Mouse (Mus musculus): ENCODE data around the gene Retn.

The Retn gene

GRCm38 (mm10) chr8:3655526-3655925 is at the start of gene Retn:
Gene Retn, plus strand, starts transcription at chr8:3655770.
- DNase-seq = no peak

DNA sequence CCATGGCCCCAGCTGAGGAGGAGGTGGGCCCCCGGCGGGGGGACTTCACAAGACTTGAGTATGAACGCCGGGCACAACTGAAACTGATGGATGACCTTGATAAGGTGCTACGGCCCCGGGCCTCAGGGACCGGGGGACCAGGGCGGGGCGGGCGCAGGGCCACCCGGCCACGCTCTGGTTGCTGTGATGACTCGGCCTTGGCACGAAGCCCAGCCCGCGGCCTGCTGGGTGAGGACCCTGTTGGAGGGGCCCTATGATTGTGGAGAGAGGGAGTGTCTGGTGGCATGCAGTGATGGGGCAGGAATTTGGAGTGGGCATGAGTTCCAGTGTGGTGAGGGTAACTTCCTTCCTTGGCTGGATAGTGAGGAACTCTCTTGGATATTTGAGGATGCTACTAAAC is 49.0 kb upstream of the Retn start:
- peak; percentile 29 for DNase-seq

DNA sequence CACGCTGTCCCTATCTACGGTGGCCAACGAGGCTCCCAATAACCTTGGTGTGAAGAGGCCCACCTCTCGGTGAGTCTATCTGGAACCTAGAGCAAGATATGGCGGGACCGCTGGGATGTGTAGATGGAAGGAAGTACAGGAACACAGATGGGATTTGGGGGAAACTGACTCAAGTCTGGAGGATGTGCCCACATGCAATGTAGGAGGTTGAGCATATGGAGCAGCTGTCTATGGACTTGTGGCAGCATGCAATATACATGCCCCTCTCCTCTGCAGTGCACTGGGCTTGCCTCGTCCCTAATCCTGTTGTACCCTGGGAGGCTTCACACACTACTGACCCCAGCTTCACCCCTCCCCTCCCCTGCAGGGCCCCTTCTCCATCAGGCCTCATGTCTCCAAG is 47.7 kb upstream of the Retn start:
- no peak for DNase-seq

- no peak for DNase-seq
Observed at GRCm38 (mm10) chr8:3609046-3609815, 46.3 kb upstream of the Retn start.

GRCm38 (mm10) chr8:3609816-3610150 is 45.8 kb upstream of the Retn start:
- no peak for DNase-seq

- peak; percentile 100 for DNase-seq
Observed at GRCm38 (mm10) chr8:3621199-3621970, 34.2 kb upstream of the Retn start, which contains the start of the genes Xab2 and Pet100. Gene Xab2, minus strand, starts transcription at chr8:3621316. Gene Pet100, plus strand, starts transcription at chr8:3621548.

DNA sequence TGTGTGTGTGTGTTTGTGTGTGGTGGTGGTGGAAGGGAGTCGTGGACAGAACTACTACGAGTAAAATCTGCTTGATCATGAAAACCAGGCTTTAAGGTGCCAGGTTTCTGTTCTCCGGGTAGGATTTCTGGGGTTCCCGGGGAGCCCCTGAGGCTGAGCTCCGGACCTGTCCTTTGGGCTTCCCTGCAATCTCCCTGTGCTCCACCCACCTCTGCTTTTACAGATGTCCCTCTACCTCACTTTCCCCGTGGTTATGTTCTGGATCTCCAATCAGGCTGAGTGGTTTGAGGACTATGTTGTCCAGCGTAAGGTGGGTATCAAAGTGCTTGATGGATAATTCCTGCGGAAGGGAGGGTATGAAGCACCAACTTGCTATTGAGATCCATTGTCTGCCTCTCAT is 33.5 kb upstream of the Retn start:
- peak; percentile 44 for DNase-seq

- no peak for DNase-seq
Observed at GRCm38 (mm10) chr8:3625445-3625844, 30.1 kb upstream of the Retn start, which contains the start of gene Pcp2. Gene Pcp2, minus strand, starts transcription at chr8:3625545.

DNA sequence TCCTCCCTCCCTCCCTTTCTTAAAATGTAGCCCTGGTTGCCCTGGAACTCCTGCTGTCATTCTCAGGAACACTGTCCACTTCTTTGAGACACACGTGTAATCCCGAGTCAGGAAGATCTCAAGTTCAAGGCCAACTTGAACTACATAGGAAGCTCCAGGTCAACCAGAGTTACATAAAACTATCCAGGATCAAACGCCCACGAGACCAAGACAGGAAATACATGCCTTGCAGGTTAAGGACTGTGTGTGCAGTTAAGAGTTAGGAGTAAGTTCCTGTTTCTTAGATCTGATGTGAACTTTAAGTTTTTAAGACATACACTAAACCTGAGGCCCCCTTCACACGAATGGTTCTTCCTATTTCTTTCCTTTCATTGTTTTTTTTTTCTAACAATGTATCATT is 28.6 kb upstream of the Retn start:
- DNase-seq = no peak

- no peak for DNase-seq
Observed at GRCm38 (mm10) chr8:3628014-3628413, 27.6 kb upstream of the Retn start.

DNA sequence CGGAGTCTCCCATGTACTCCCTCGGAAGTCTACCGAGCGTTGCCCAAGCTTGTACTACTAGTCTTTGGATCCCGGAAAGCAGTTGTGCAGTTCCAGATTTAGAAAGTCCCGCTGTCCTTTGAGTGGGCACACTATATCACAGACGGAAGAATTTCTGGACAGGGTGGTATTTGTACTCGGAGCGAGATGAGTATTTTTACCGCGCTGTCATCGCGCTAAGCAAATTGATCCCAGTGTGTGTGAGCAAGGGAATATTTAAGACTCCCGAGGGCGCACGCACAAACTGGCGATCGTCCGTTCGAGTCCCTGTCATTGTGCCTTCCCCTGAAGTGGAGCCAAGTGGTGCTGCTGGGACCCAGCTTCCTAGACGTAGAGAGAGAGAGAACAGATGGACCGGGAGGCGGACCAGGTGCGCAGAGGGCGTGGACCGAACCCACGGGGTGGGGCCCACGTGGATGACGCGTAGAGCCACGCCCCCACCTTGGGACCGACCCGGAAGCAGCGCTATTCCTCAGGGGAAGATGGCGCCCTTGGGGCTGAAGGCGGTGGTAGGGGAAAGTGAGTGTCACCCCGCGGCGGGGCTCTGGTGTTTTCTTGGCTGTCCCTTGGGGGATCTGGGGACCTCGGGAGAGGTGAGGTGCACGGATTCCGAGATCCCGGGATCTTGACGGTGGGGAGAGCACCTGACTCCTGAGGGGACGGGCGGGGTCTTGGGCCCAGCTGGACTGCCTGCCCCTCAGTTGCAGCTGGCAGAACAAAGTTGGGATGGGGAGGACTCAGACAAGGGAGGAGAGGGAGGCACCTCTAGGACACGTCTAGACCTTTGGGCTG is 24.7 kb upstream of the Retn start, which contains the start of gene Stxbp2:
Stxbp2 (plus strand) TSS at position 309 of the 831 bp plus-strand sequence.
- peak; percentile 87 for DNase-seq

DNA sequence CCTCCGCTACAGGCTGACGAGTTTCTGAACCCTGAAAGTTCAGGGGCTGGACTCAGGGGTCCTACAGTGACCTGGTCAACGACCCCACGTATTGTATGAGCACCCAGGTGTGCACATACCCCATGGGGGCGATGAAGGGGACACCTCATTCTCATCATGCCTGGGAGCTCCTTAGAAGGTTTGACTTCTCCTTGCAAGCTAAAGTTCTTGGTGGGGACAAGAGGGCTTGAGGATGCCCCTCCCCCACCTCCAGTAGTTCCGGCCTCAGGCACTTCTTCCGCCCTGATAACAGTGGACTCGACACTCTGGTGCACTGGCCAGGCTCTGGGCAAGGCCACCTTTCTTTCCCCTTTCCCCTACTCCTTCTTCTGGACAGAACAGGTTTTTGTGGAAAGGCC is 24.1 kb upstream of the Retn start:
- no peak for DNase-seq

DNA sequence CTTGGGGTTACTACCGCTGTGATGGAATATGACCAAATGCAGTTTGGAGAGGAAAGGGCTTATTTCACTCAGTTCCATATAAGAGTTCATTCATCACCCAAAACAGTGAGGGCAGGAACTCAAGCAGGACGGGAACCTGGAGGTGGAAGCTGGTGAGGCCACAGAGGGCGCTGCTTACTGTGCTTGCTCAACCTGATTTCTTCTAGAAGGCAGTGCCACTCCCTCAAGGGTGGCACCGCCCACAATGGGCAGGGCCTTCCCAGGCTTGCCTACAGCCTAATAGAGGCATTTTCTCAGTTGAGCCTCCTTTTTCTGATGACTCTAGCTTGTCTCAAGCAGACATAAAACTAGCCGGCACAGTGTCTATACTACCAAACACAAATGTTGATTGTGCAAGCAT is 9.8 kb upstream of the Retn start:
- peak; percentile 35 for DNase-seq

DNA sequence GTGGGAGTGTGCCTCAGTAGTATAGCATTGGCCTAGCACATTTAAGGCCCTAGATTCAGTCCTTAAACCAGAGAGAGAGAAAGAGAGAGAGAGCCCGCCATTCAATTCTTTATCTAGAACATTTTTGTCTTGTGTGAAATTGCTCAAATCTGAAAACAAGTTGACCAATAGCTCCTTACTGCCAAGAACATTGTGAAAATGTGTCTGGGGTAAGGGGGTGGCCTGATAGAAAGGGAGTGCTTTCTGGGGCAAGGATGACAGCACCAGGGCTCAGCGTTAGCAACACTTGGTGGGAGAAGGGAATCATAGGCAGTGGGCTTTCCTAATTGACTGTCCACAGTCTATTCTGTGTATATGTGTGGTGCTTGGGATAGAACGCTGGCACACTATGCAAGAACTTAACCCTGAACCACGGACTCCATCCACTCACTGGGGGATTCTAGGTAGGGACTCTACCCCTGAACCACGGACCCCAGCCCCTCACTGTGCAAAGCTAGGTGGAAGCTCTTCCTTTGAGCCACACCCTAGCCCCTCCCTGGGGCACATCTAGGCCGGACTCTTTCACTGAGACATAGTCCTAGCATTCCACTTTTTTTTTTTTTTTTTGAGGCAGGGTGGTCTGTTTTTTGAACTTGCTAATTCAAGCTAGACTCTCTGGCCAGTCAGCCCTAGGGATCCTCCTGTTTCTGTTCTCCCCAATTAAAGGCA is 8.6 kb upstream of the Retn start:
- no peak for DNase-seq

DNA sequence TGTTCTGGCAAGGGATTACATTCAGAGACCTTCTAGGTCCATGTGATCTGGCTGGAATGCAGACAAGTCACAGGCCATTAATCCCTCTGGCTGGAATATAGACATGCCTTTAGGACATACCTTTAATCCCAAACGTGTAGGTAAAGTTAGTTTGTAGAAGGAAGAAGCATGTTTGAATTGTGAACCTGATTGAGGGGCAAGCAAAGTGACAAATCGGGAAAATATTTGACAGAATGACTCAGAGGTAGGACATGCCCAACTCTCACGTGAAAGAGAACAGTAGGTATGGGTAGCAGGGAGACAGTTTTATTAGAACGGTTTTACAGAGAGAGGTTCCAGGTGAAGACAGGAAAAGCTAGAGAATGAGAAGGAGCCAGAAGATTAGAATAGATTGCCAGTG is 8.0 kb upstream of the Retn start:
- no peak for DNase-seq

- no peak for DNase-seq
Observed at GRCm38 (mm10) chr8:3648268-3648667, 7.3 kb upstream of the Retn start.

DNA sequence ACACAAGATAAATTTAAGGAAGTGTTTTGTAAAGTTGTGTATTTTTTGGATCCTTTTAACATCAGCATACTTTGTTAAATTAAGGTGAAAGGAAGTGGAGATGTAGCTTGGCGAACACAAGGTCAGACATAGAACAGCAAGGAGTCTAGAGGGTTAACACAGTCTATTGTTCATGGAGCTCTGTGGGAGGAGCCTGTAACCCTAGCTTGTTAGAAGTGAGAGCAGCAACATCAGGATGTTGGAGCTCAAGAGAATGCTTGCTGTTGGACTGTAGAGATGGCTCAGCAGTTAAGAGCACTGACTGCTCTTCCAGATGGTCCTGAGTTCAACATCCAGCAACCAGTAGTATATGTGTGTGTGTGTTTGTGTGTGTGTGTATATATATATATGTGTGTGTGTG is 6.6 kb upstream of the Retn start:
- DNase-seq = no peak

DNA sequence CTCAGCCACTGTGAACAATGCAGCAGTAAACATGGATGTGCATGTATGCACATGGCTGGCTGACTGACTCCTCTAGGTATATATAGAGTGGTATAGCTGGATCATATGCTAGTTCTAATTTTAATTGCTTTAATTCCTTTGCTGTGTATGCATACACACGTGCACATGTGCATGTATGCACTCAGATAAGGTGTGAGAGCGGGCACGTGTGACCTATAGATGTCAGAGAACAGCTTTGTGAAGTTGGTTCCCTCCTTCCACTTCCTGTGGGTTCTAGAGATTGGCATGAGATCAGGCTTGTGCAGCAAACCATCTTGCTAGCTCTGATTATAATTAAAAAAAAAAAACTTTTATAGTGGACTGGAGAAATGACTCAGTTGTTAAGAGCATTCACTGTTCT is 2.7 kb upstream of the Retn start:
- no peak for DNase-seq

DNA sequence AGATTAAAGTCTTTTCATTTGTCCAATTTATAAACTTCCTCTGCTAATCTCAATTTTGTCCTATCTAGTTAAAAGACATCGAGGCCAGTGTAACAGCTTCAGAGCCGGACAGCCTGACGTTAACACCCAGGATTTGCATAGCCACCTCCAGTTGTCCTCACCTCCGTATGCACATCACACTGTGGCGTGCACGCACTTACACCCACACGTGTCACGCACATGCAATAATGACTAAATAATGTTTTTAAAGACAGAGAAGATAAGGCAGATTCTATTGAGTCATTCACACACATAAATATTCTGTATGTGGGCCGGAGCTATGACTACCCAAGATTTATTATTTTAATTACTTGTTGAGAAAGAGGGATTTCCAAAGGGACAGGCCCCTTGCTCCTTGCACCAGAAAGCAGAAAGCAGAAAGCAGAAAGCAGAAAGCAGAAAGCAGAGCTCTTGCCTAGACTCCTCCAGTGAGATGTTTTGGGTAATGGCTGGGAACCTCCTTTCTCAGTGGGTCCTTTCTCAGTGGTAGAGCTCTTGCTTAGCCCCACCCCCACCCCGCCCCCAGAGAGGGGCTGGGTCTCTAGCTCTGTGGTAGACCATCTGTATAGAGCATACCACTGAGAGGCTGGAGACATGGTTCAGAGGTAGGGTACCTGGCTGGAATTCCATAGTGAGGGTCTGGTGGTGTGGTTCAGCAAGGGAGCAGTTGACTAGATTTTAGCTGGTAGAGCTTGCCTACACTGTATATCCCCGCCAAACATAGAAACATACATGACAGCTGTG is 653 bp upstream of the Retn start:
- DNase-seq = no peak

- DNase-seq = no peak
Observed at GRCm38 (mm10) chr8:3656725-3657381, 1.3 kb downstream of the Retn start.

DNA sequence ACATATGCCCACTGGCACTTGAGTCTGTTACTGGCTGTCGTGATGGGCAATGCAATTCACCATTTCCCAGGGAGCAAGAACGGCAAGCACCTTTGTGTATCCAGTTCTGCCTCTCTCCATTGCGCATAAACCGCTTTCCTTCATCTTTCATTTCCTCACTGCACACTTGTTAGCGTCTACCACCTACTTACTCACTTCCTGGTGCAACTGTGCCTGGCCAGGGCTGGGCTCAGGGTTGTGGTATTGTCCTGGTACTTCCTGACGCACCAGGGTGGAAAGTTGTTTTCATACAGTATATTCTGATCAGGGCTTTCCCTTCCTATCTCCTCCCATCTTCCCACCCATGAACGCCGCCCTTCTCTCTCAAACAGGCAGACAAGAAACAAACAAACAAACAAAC is 5.3 kb downstream of the Retn start:
- no peak for DNase-seq

All from cerebellum, adult 9-11 months (tissue).